Mouse (Mus musculus): ENCODE measurements around the gene Rrp1b.

DNA sequence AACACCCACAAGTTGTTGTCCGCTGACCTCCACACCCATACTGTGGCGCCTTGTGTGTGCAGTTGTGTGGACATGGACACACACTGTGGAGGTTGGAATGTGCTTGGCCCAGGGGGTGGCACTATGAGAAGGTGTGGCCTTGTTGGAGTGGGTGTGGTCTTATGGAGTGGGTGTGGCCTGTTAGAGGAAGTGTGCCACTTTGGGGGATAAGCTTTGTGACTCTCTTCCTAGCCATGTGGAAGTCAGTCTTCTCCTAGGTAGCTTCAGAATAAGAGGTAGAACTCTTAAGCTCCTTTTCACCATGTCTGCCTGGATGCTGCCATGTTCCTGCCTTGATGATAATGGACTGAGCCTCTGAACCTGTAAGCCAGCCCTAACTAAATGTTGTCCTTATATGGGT, 51.2 kb downstream of the Rrp1b start:
- TF ChIP-seq CTCF (IDR thresholded peaks at IDR 0.05; ENCODE audit: low read depth), result no peak
- TF ChIP-seq EP300 (IDR thresholded peaks at IDR 0.05; ENCODE audit: low read depth), result no peak
